Mouse (Mus musculus) heart, postnatal 0 days (tissue): ENCODE measurements around the gene Eif2ak1.

Experiments
- CTCF ChIP-seq: IDR thresholded peaks from 2 replicates; pipeline ENCODE4 v1.5.1; 2016; ENCODE audit warnings: antibody characterized with exemption, control low read depth, low read depth
- EP300 ChIP-seq: IDR thresholded peaks from 2 replicates; pipeline ENCODE4 v1.6.1; 2016; ENCODE audit warnings: antibody characterized with exemption, low read depth

- TF ChIP-seq EP300 (no peak), CTCF (no peak)
These were observed 35.6 kb upstream of the Eif2ak1 start for GRCm38 (mm10) chr5:143781951-143782350.
